Mouse (Mus musculus): ENCODE data around the gene Vat1l.
A peak's percentile ranks its signal among the peaks of the same experiment; 100 is the strongest.

The Vat1l gene

DNA sequence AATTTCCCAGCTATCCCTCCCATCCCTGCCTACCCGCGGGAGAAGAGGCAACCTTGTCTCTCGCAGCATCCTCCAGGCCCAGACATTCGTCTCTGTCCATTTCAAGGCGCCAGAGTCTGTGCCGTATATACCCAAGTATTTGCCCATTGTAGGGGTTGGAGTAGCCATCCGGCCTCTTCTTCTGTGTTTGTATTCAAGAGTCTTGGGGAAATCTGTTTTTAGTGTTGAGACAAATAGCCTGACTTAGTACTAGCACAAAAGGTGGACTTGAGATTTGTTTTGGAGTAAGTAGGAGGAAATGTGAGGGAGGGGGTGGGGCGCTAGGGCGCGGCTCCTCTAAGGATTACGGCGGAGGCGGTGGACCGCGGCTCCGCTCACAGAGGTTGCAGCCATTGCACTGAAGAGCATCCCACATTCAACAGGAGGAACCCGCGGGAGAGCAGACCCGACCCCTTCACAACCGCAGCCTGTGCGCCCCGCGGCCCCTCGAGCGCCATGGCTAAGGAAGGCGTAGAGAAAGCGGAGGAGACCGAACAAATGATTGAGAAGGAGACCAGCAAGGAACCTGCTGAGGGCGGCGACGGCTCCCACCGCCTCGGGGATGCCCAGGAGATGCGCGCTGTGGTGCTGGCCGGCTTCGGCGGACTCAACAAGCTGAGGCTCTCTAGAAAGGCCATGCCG lies at the start of gene Vat1l:
TSS of gene Vat1l (plus strand) at position 392 of the 681 bp plus-strand sequence.
- no peak for DNase-seq (ENCODE audit: low spot score)

DNA sequence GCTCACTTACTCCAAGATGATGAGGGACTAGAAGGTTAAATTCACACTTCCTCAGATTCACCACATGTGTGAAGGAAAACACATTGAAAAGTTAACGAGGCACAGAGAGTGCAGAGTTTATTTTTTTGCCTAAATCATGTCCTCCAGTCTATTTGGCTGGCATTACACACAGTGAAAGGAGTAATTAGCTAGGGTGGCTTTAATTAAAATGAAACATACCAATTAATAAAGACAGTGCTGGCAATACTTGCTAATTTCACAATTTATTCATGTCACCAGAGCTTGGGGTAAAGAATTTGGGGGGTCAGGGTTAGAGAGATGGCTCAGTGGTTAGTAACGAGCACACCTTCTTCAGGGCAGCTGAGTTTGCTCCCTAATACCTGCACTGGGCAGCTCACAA lies 46.8 kb upstream of the Vat1l start:
- no peak for DNase-seq (ENCODE audit: low spot score)

DNA sequence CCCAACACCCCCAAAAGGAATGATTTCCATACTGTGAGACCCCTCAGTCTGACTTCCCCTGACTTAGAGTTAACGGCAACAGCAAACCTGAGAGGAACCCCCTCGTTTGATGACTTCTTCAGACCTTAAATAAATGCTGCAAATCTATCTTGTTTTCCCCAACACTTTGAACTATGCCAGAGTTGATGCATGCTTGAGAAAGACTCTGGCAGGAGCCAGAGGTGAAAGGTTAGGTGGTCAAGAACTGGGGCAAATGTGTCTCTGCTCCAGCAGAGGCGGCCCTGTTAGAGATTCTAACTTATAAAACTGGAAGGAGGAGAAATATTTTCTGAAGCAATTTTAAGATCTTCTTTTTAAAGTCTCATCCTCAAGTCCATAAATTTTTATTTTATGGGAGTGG lies 45.7 kb upstream of the Vat1l start:
- no peak for DNase-seq (ENCODE audit: low spot score)

DNA sequence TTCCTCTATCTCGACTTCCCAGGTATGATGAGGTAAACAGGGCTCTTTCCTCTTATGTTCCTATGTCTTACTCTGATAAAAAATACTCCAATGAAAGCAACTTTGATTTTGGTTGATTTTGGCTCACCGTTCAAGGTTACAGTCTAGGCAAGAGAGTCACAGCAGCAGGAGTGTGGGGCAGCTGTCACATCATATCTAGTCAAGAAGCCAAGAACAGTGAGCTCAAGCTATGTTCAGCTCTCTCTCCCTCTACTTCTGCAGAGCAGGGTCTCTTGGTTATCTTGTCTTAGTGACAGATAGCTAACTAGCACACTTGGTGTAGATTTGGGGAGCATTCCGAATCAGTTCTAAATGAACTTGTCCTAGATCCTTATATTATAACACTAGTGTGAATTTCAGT lies 41.5 kb upstream of the Vat1l start:
- no peak for DNase-seq (ENCODE audit: low spot score)

DNA sequence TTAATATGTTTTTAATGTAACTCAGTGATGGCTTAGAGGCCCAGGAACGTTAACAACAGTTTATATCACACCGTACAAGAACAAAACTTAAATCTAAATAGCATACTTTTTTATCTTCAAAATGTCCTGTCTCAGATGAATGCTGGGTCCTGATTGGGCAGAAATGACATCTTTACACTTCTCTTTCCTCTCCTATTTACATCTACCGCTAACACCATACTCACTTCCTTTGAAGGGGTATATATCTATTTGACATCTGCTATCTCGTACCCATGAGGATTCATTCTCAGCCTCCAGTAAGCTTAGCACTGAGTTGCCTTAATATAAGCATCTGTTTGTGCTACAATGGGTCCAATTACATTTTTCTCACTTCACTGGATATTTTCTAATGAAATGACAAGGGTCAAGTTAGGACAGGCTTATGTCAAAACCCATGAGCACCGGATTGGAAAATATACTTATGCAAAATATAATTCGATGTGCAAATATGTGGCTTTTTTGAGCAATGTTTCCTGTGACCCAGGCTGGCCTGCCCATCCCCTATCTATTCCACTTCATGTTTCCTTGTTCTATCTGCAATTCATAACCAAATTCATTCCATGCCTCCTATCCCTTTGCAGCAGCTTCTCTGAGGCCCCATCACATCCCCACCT lies 40.8 kb upstream of the Vat1l start:
- no peak for DNase-seq (ENCODE audit: low spot score)

DNA sequence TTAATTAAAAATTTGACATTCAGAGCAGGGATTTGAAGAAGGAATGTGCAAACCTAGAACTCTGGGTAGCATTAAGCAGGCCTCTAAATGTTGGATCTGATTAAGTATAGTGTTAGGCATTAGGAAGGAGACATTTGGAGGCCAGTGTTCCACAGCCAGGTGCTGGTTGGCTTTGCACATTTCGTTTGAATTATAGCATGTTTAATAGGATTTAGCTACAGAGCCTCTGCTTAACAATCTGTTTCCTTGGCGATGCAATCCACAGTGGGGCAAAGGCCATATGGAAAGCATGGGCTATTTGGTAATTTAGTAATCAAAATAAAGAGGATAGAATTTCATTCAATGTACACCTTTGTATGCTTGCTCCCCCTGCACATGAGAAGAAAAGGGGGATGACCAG lies 39.7 kb upstream of the Vat1l start:
- DNase-seq (ENCODE audit: low spot score): no peak

DNA sequence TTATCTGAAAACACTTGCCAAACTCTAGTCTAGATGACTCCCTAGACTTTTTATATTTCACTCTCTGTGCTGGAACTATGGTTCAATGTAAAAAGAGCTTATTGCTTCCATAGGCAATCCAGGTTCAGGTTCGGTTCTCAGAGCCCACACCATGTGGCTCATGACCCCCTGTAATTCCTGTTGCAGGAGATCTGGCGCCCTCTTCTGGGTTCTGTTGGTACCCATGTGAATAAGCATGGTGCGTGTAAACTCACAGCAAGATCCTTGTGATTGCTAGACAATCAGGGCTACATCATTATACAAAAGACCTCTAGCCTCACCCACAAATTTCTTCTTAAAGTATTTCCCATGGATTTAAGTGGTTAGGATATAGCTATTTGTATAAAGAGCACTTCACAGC lies 28.7 kb upstream of the Vat1l start:
- peak; percentile 1 for DNase-seq (ENCODE audit: low spot score)

DNA sequence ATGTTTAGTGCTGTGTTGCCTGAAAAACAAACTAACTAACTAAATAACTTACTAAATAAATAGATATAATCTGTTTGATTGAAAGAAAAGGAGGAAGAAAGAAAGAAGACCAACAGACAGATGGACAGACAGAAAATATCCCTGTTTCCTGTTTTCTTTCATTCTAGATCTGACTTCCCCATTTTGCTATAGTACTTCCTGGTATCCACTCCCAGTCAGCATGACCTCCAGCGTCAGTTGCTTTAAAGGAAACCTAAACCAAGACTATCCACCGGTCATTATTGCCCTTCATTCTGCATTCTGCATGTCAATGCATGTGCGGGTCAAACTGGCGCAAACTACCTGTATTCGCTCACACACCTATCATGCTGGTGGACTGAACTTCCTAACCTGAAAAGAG lies 12.1 kb upstream of the Vat1l start:
- no peak for DNase-seq (ENCODE audit: low spot score)

DNA sequence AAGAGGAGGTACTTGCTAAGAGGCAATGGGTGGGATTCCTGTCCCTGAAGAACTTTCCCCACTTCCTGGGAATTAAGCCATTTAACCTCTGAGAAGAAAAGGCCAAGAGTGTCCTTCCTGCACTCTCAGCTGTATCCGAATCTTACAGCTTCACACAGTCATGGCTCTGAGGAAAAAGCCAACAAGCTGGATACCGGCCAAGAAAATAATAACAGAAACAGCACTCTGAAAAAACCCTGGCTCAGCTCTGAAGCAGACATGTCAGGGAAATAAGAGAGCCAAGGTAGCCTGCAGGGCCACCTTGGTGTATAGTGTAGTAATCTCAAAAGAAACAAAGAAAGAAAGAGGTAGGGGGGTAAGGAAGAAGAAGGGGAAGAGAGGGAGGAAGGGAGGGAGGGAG lies 6.4 kb upstream of the Vat1l start:
- no peak for DNase-seq (ENCODE audit: low spot score)

DNA sequence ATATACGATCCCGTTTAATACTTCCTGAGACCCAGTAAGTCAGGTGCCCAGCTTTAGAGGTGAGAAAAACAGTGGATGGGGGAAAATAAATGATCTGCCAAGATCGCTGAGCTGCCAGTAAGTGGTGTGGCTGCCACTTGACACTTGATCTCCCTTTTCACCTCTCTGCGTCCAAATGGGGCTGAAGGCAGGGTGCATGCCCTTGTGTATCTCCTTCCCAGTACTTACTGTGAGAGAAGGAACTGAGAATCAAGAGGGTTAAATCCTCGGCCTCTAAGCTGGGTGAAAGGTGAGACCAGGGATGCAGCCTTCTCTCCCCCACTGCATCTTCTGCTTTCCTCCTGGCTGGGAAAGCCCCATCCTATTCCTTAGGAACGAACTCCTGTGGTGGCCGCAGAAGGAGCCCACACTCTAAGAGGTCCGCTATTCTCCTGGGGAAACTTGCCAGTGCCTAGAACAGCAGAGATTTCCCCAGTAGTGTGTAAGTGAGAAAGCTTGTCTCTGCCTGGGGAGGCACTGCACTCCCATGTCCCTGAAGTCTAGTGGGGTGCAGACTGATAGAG lies 1.1 kb downstream of the Vat1l start:
- DNase-seq (ENCODE audit: low spot score): no peak

DNA sequence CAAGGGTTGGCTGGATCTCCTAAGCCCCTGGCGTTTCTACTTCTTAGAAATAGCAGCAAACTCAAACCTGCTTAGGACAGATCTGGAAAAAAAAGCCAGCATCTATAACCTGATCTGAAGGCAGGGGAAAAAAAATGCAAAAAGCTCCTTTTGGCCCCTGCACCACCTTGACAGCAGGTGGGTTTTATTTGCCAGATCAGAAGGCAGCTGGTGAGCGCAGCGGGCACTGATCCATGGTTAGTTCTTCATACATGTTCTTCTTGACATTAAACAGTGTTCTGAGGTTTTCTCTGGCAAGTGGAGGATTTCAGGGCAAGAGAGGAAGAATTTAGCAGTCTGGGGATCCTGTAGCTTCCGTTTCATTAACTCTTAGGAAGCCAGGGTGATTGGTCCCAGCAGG lies 1.6 kb downstream of the Vat1l start:
- DNase-seq (ENCODE audit: low spot score): no peak

DNA sequence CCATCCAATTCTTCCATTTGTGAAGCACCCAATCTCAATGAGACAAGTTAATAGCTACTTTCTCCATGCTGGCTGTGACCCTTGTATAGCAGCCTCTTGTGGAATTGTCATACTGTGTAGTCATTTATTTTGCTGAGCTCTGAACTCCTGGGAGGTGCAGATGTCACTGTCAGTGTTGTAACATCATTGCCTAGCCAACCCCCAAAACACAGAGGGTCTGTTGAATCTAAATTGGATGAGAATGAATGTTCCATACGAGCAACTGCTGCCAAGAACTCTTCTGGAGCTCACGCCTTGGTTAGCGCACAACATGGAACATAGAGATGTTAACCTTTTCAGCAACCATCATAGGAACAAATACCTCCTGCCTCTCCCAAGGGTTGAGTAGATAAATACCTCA lies 15.4 kb downstream of the Vat1l start:
- no peak for DNase-seq (ENCODE audit: low spot score)

DNA sequence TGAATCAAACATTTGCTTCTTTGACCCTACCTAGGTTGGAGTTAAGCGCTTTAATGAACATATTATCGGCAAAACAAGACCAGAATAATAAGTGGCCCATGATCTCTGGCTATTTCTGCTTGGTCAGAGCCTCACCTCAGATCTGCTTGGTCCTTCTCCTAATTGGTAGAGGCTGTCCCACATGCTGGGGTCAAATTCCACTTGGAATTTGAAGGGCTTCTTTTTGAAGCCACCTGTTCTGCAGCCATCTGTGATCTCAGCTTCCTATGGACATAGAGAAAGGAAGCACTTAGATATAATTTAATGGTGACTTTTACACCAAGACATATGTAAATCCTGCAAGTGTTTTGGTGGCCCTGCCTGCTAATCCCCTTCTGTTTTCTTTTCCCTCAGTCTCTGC lies 16.6 kb downstream of the Vat1l start:
- no peak for DNase-seq (ENCODE audit: low spot score)

DNA sequence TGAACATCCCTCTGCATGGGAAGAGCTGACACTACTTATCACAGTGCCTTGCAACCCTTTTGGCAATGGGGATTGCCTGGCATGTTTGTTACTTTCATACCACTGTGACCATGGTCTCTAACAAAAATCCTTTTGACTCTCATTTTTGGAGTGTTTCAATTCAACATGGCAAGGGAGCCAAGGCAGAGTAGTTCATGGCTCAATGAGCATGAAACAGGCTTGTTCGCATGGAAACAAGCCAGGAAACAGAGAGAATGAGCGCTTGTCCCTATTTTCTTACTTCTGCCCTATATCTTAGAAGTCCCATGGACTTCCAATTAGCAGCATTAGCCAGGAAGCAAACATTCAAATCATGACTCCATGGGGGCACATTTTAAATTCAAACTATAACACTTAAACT lies 18.6 kb downstream of the Vat1l start:
- no peak for DNase-seq (ENCODE audit: low spot score)

DNA sequence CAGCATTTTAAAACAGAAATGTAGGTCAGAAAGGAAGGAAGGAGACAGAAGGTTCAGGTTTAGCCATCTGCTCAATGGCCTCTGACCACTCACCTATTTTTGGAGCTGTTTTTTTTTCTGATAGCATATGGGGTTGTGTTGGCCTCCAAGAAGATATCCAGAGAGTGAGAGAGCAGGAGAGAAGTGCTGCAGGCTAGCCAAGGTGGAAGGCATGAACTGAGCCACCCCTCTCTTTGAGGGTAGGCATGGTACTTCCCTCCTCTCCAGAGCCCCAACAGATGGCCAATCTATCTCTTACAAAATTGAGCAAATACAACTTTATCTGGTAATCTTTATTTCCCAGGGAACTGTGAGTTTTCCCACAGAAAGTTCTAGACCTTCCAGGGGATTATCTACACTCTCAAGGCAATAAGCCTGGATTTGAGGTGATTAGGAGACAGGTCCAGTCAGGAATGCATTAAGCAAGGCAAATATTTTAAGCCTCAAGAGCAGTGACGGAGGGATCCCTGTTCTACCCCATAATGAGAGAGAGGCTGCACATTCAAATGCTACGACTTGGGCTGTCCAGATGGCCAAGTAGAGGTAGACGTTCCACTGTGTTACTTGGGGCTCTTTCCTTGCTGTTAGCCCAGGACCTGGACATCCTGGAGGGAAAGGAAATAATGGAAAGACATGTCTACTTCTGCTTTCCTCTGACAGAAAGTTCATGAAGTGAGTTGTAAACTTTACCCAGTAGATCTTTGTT lies 46.1 kb downstream of the Vat1l start:
- DNase-seq (ENCODE audit: low spot score): no peak

DNA sequence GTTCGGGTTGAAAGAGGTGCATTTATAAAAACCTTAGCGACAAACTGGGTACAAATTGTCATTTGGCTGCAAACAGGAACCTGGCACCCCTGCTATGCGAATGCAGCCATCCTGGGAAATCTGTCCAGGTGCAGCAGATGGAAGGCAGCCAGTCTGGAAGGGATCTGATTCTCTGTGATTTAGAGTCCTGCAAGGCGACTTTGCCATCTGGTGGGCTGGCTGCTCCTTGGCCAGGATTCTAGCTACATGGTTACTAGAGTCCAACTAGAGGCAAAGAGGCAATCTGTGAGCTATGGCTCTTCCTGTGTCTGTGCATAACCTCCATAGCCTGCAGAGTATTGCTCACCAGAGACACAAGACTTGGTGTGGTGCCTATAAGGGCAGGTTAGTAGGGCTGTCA lies 53.3 kb downstream of the Vat1l start:
- DNase-seq (ENCODE audit: low spot score): no peak

DNA sequence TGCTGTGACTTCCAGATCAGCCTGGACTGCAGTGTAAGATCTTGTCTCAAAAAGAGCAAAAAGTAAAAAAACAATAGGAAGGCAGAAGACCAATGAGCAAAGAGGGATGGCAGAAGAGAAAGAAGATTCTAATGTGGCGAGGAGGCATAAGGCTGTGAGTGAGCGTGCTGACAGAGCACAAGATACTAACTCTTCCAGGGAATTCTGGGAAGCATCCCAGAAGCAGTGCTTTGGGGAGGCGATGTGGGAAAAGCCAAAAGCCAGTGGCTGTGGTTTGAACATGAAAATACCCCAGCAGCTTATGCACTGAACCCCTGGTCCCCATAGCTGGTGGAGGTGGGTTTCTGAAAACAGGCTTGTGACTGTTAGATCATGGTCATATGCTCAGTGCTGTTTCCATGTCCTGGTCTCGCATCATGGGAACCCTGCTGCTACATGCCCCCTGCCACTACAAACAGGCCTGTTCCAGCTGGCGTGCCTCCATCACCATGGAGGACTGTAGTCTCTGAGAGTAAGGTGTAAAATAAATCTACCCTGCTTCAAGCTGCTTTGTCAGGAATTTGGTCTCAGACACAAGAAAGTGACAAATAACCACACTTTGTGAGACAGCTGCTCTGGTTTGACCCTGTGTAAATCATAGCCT lies 54.4 kb downstream of the Vat1l start:
- no peak for DNase-seq (ENCODE audit: low spot score)

DNA sequence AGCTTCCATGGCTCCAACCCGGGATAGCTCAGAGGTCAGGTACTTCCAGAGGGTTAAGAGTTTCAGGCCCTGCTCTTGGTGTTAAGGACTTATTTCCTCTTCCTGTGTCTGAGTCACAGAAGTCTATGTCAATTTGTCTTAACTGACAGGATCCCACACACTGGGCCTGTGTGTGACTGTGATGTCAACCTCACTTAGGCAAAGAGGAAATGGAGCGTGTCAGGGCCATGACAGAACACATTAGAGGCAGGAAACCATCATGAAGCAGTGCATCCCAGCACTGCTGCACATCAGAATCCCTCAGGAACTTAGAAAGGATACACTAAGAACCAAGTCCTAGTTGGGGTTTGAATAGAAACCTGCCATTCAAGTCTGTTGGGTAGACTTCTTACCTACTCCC lies 56.9 kb downstream of the Vat1l start:
- DNase-seq (ENCODE audit: low spot score): no peak

DNA sequence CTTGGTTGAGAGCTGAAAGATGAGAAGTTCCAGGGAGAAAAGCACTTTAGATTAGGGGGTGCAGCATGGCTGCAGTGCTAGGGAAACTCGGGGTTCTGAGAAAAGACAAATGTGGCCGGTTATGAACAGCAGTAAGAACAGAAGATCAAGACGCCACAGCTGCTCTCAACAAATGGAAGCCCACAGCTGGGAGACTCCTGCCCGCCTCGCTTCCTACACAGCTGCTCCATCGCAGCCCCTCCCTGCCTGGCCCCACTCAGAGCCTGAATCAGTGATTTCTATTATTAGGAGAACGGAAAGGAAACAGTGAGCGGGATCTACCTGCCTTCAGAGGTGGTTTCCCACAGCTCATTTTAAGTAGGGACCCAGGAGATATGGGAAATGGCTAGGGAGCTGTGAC lies 69.1 kb downstream of the Vat1l start:
- DNase-seq (ENCODE audit: low spot score): no peak

DNA sequence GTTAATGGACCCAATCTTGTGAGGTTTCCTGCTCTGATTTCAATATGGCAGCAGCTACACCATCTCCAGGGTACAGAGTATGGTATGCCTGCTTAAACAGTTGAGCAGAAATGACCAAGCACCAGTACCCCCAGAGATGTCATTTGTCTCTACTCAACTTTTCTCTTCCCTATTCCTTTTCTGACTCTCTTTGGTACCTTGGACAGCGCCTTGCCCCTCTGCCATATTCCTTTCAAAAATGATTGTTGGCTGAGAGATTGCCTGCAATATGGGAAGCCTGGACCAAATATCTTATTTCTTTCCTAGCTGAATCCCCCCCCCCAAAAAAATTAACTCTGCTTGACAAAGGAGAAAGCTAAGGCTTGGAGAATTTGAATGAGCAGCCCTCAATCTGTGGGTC lies 75.7 kb downstream of the Vat1l start:
- DNase-seq (ENCODE audit: low spot score): no peak

DNA sequence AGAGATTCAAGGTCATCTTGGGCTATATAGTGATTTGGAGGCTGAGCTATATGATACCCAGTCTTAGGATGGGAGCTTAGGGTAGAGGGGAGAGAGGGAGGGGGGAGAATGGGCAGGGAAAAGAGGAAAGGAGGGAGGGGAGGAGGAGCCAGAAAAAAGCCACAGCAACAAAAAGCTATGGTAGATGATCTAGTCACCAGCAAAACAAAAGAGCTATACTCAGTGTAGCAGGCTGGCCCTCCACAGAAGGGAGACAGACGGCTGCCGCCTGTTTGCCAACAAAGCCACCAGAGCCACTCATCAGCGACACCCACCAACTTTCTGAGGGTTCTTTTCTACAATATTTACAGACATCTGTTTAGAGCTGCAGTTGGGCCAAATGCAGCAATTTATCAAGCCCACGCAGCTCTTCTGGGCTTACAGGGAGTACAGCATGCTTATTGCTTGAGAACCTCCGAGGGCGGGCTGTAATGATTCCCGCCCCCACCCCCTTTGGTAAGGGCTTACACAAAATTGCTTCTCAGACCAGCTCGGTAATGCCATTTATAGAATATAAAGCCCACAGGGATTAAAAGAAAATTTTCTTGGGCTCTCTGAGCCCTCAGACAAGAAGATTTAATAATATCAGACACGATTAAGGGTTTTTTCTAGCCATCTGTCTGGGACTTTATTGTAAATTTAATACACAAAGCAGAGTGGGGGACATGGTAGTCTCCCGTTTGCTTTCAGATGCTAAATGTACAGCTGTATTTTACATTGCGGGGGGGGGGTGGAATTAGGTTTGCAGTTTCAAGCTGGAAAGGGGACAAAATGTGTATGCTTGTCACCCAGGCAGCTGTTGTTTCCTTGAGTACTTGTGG lies 89.7 kb downstream of the Vat1l start:
- DNase-seq (ENCODE audit: low spot score): no peak

DNA sequence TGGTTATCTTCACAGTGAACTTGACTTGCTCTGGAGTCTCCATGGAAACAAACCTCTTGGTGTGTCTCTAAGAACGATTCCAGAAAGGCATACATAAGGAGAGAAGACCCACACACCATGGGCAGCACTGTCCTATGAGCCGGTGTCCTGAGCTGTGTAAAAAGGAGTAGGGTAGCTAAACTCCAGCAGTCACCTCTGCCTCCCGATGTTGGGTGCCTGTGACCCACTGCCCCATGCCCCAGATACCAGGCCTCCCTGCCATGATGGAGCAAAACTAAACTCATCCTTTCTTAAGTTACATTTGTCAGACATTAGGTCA lies 90.3 kb downstream of the Vat1l start:
- no peak for DNase-seq (ENCODE audit: low spot score)

Measured in c-Kit-positive CD71-positive TER-119-positive erythroid progenitor cells, embryonic 14.5 days (primary cell).